Mouse (Mus musculus): ENCODE measurements around the gene Pigyl. TPM values are rescaled to one million over a fixed set of nuclear protein-coding genes. Genes with fewer than 3 reads are reported as not detected.

Gene Pigyl
- 115 and 150 TPM in 2 replicates for polyA plus RNA-seq (2012; rRNA removed)

GRCm38 (mm10) chr9:22156497-22157245 lies at the start of gene Pigyl:
Gene Pigyl, plus strand, starts transcription at chr9:22156846.
- Histone ChIP-seq H3K27me3 (ENCODE audit: control insufficient read depth, insufficient read depth, low read length) (no peaks in the 10 kb centered on the region), H3K4me3 (replicated peaks; ENCODE audit: insufficient read depth, low read depth, low read length) (peak within 1 kb of the TSS; percentile 89), H3K27ac (ENCODE audit: insufficient read depth, low read length) (peak within 1 kb of the TSS; percentile 92), H3K4me1 (ENCODE audit: control insufficient read depth, insufficient read depth, low read length) (peaks cover 2% of the 10 kb centered on the region; the same call in 1 of the 2 replicates)
- under 1% methylated on average over 65 of the region's 65 CpGs for WGBS
- DNase-seq, result peak; percentile 99
- TF ChIP-seq CTCF (IDR thresholded peaks at IDR 0.05; ENCODE audit: borderline replicate concordance, insufficient read depth, low read depth, low read length) (0 out of 2 replicates have a peak, but pooled peaks have one; percentile 8), POLR2A (IDR thresholded peaks at IDR 0.05; ENCODE audit: borderline replicate concordance, insufficient read depth, low read length) (peak; percentile 92)

GRCm38 (mm10) chr9:22108194-22108593 lies 48.5 kb upstream of the Pigyl start:
- TF ChIP-seq POLR2A (IDR thresholded peaks at IDR 0.05; ENCODE audit: borderline replicate concordance, insufficient read depth, low read length) (no peak), CTCF (IDR thresholded peaks at IDR 0.05; ENCODE audit: borderline replicate concordance, insufficient read depth, low read depth, low read length) (no peak)
- 72% methylated on average over 9 of the region's 9 CpGs for WGBS
- no peaks in the 10 kb centered on the region for H3K4me1 ChIP-seq (ENCODE audit: control insufficient read depth, insufficient read depth, low read length)

DNA sequence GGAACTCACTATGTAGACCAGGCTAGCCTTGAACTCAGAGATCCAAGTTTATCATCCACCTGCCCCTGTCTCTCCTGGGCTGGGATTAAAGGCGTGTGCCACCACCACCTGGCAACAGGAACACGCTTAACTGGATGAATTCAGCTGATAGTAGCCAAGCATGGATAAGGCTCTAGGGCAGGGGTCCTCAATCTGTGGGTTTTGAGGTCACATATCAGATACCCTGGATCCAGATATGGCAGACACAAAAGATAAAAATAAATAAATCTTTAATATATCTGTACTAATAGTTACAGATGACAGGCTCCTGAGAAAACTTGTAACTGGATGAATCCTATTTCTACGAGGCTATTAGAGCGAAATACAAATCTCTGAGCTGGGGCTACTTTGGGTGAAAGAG lies 41.0 kb upstream of the Pigyl start:
- 41% methylated on average over 4 of the region's 4 CpGs for WGBS

More at GRCm38 (mm10) chr9:22108194-22108593, 48.5 kb upstream of the Pigyl start:
- DNase-seq, result no peak
- Histone ChIP-seq H3K4me3 (replicated peaks; ENCODE audit: insufficient read depth, low read depth, low read length) (no peak overlapping the region), H3K27ac (ENCODE audit: insufficient read depth, low read length) (no peak overlapping the region), H3K27me3 (ENCODE audit: control insufficient read depth, insufficient read depth, low read length) (no peaks in the 10 kb centered on the region)

GRCm38 (mm10) chr9:22116086-22116485 lies 40.6 kb upstream of the Pigyl start:
- DNase-seq, result peak in 1 of 2 experiments; percentile 29
- Histone ChIP-seq H3K4me1 (ENCODE audit: control insufficient read depth, insufficient read depth, low read length) (peaks cover 9% of the 10 kb centered on the region), H3K27me3 (ENCODE audit: control insufficient read depth, insufficient read depth, low read length) (no peaks in the 10 kb centered on the region), H3K27ac (ENCODE audit: insufficient read depth, low read length) (no peak overlapping the region), H3K4me3 (replicated peaks; ENCODE audit: insufficient read depth, low read depth, low read length) (peak overlapping the region; percentile 87)
- no peak for TF ChIP-seq CTCF (IDR thresholded peaks at IDR 0.05; ENCODE audit: borderline replicate concordance, insufficient read depth, low read depth, low read length)
- WGBS, result 3% methylated on average over 15 of the region's 15 CpGs

More for the DNA sequence above, 41.0 kb upstream of the Pigyl start:
- H3K4me3 ChIP-seq (replicated peaks; ENCODE audit: insufficient read depth, low read depth, low read length), result no peak overlapping the region
- TF ChIP-seq POLR2A (IDR thresholded peaks at IDR 0.05; ENCODE audit: borderline replicate concordance, insufficient read depth, low read length) (no peak), CTCF (IDR thresholded peaks at IDR 0.05; ENCODE audit: borderline replicate concordance, insufficient read depth, low read depth, low read length) (no peak)
- no peak for DNase-seq
- peaks cover 9% of the 10 kb centered on the region for H3K4me1 ChIP-seq (ENCODE audit: control insufficient read depth, insufficient read depth, low read length)
- no peak overlapping the region for H3K27ac ChIP-seq (ENCODE audit: insufficient read depth, low read length)
- no peaks in the 10 kb centered on the region for H3K27me3 ChIP-seq (ENCODE audit: control insufficient read depth, insufficient read depth, low read length)

DNA sequence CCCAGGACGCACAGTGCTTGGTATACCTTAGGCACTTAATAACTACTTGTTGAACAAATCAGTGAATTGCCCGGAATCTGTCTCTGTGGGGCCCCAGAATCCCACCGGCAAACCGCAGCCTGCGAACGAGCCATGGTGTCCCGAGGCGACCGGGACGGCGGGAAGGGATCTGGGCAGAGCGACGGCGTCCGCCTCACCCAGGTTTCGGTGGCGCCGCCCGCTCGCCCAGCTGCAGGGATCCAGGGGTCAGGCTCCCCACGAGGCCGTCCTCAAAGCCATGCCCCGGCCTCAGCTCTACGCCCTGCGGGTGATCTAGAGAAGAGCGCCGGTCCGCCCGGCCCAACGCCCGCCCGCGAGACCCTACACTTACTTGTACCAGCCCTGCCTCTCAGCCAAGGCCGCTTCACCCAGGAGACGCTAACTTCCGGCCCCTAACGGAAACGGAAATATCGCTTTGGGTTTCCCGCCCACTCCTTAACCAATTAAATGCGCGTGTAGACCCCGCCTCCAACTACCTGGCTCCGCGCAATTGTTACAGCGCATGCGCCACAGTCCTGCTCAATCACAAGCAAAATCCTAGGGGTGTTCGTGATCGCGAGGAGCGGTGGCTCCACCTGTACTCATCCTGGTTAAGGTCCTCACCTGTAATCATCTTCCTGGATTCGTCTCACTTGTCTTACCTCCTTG lies 39.8 kb upstream of the Pigyl start, which contains the start of gene Elof1:
TSS of gene Elof1 (minus strand) at position 433 of the 687 bp plus-strand sequence.
- under 1% methylated on average over 52 of the region's 52 CpGs for WGBS
- peak; percentile 96 to 97 for DNase-seq
- Histone ChIP-seq H3K27me3 (ENCODE audit: control insufficient read depth, insufficient read depth, low read length) (no peaks in the 10 kb centered on the region), H3K4me1 (ENCODE audit: control insufficient read depth, insufficient read depth, low read length) (peaks cover 9% of the 10 kb centered on the region), H3K27ac (ENCODE audit: insufficient read depth, low read length) (peak within 1 kb of the TSS; percentile 72), H3K4me3 (replicated peaks; ENCODE audit: insufficient read depth, low read depth, low read length) (peak within 1 kb of the TSS; percentile 87)
- TF ChIP-seq POLR2A (IDR thresholded peaks at IDR 0.05; ENCODE audit: borderline replicate concordance, insufficient read depth, low read length) (peak; percentile 96; the same call in 1 of the 2 replicates), CTCF (IDR thresholded peaks at IDR 0.05; ENCODE audit: borderline replicate concordance, insufficient read depth, low read depth, low read length) (no peak)

- Histone ChIP-seq H3K4me1 (ENCODE audit: control insufficient read depth, insufficient read depth, low read length) (peaks cover 9% of the 10 kb centered on the region), H3K27me3 (ENCODE audit: control insufficient read depth, insufficient read depth, low read length) (no peaks in the 10 kb centered on the region), H3K27ac (ENCODE audit: insufficient read depth, low read length) (no peak overlapping the region), H3K4me3 (replicated peaks; ENCODE audit: insufficient read depth, low read depth, low read length) (peak overlapping the region; percentile 87)
- WGBS, result 33% methylated on average over 10 of the region's 10 CpGs
- DNase-seq, result peak; percentile 64 to 75
- TF ChIP-seq POLR2A (IDR thresholded peaks at IDR 0.05; ENCODE audit: borderline replicate concordance, insufficient read depth, low read length) (no peak), CTCF (IDR thresholded peaks at IDR 0.05; ENCODE audit: borderline replicate concordance, insufficient read depth, low read depth, low read length) (peak; percentile 66)
Measured at GRCm38 (mm10) chr9:22117754-22118456, 38.7 kb upstream of the Pigyl start.

- no peak overlapping the region for H3K27ac ChIP-seq (ENCODE audit: insufficient read depth, low read length)
- WGBS, result 54% methylated on average over 4 of the region's 4 CpGs
- DNase-seq, result no peak
Measured at GRCm38 (mm10) chr9:22119543-22119942, 37.1 kb upstream of the Pigyl start.

More at GRCm38 (mm10) chr9:22119543-22119942, 37.1 kb upstream of the Pigyl start:
- peaks cover 9% of the 10 kb centered on the region for H3K4me1 ChIP-seq (ENCODE audit: control insufficient read depth, insufficient read depth, low read length)
- no peaks in the 10 kb centered on the region for H3K27me3 ChIP-seq (ENCODE audit: control insufficient read depth, insufficient read depth, low read length)
- no peak for TF ChIP-seq CTCF (IDR thresholded peaks at IDR 0.05; ENCODE audit: borderline replicate concordance, insufficient read depth, low read depth, low read length)
- no peak for TF ChIP-seq POLR2A (IDR thresholded peaks at IDR 0.05; ENCODE audit: borderline replicate concordance, insufficient read depth, low read length)
- no peak overlapping the region for H3K4me3 ChIP-seq (replicated peaks; ENCODE audit: insufficient read depth, low read depth, low read length)

Data from cerebellum, adult 2 months (tissue).